Mouse (Mus musculus) limb, embryonic 14.5 days (tissue): ENCODE results near the gene Slc25a22. TPM values are rescaled to one million over a fixed set of nuclear protein-coding genes. Genes with fewer than 3 reads are reported as not detected.
A peak's percentile ranks its signal among the peaks of the same experiment; 100 is the strongest.

Experiments
- ATAC-seq: fragments of 200-750 bp; cut with Nextera tagmentation; 2 replicates; pipeline ENCODE4 v1.8.0; 2017; ENCODE audit warnings: low read depth, moderate number of reproducible peaks, moderate TSS enrichment; ENCODE audit not compliant: low FRiP score
- DNase-seq: peaks from one replicate; pipeline ENCODE4 v3.0.0-alpha.2; 2015; ENCODE audit warnings: low spot score
- H3K27ac ChIP-seq: fragments of 300-500 bp; sonication (generic); replicated peaks from 2 replicates; pipeline ENCODE4 v1.5.1; 2014; ENCODE audit warnings: low read depth, mild to moderate bottlenecking, low read length, moderate library complexity, mixed read lengths
- H3K27me3 ChIP-seq: fragments of 300-500 bp; sonication (generic); 2 replicates; pipeline ENCODE4 v1.6.1; 2014; ENCODE audit warnings: low read length, mixed read lengths; ENCODE audit not compliant: control insufficient read depth, insufficient read depth
- H3K36me3 ChIP-seq: fragments of 300-500 bp; sonication (generic); 2 replicates; pipeline ENCODE4 v1.6.1; 2014; ENCODE audit warnings: mild to moderate bottlenecking, low read length, moderate library complexity, mixed read lengths; ENCODE audit not compliant: control insufficient read depth, insufficient read depth
- H3K4me1 ChIP-seq: fragments of 300-500 bp; sonication (generic); 2 replicates; pipeline ENCODE4 v1.6.1; 2014; ENCODE audit warnings: antibody characterized with exemption, low read length, mixed read lengths; ENCODE audit not compliant: control insufficient read depth, insufficient read depth
- H3K4me2 ChIP-seq: fragments of 300-500 bp; sonication (generic); replicated peaks from 2 replicates; pipeline ENCODE4 v1.6.1; 2014; ENCODE audit warnings: low read depth, mild to moderate bottlenecking, low read length, moderate library complexity; ENCODE audit not compliant: severe bottlenecking
- H3K4me3 ChIP-seq: fragments of 300-500 bp; sonication (generic); replicated peaks from 2 replicates; pipeline ENCODE4 v1.5.1; 2014; ENCODE audit warnings: low read length
- H3K9ac ChIP-seq: fragments of 300-500 bp; sonication (generic); 2 replicates; pipeline ENCODE4 v1.6.1; 2014; ENCODE audit warnings: mild to moderate bottlenecking, low read depth, low read length, moderate library complexity; ENCODE audit not compliant: severe bottlenecking
- H3K9me3 ChIP-seq: fragments of 300-500 bp; sonication (generic); 2 replicates; pipeline ENCODE4 v1.6.1; 2016; ENCODE audit warnings: low read length; ENCODE audit not compliant: control insufficient read depth
- POLR2A ChIP-seq: fragments of 200-500 bp; IDR thresholded peaks from 2 replicates; pipeline ENCODE4 v1.8.0; 2012; ENCODE audit warnings: inconsistent platforms, mild to moderate bottlenecking, moderate library complexity, borderline replicate concordance; ENCODE audit not compliant: insufficient read depth, insufficient read length; ENCODE audit errors: extremely low read depth
- WGBS: fragments of 180-500 bp; shearing (Covaris S2); extraction: QIAGEN DNeasy Blood & Tissue Kit; methylation state at CpG from one replicate; pipeline ENCODE4 v1.1.7; 2014; 5-methylcytosine and 5-hydroxymethylcytosine counted together
- polyA plus RNA-seq, 2 experiments: library from polyadenylated mRNA; depleted of rRNA in 1 of 2; stranded (reverse) in 1 of 2; unstranded in 1 of 2; fragments of >200 nt; fragmentation: Nextera tagmentation in 1 of 2; extraction: Ambion mirVana in 1 of 2; gene quantifications; 2 replicates each; pipeline versions ENCODE4 v1.2.1 to v1.2.3; 2012 to 2014

Gene Slc25a22
- polyA plus RNA-seq, 2 experiments: 22.8 to 75.1 TPM

GRCm38 (mm10) chr7:141420030-141420702, 17.5 kb downstream of the Slc25a22 start:
- H3K4me1 ChIP-seq: no peaks in the 10 kb centered on the region

GRCm38 (mm10) chr7:141418970-141419369, 18.7 kb downstream of the Slc25a22 start:
- H3K9ac ChIP-seq: no peak overlapping the region
- DNase-seq (peak; percentile 32), ATAC-seq (no peak)
- no peak overlapping the region for H3K4me3 ChIP-seq
- H3K9me3 ChIP-seq: no peaks in the 10 kb centered on the region
- H3K27ac ChIP-seq: no peak overlapping the region
- no peak for TF ChIP-seq POLR2A
- 35% methylated on average over 7 of the region's 7 CpGs for WGBS
- H3K27me3 ChIP-seq: no peaks in the 10 kb centered on the region
- no peaks in the 10 kb centered on the region for H3K36me3 ChIP-seq
- H3K4me2 ChIP-seq: no peak overlapping the region
- no peaks in the 10 kb centered on the region for H3K4me1 ChIP-seq

More at GRCm38 (mm10) chr7:141420030-141420702, 17.5 kb downstream of the Slc25a22 start:
- no peaks in the 10 kb centered on the region for H3K27me3 ChIP-seq
- no peak for TF ChIP-seq POLR2A
- 85% methylated on average over 9 of the region's 9 CpGs for WGBS
- H3K36me3 ChIP-seq: no peaks in the 10 kb centered on the region
- H3K4me2 ChIP-seq: no peak overlapping the region
- no peak overlapping the region for H3K4me3 ChIP-seq
- no peak overlapping the region for H3K9ac ChIP-seq
- ATAC-seq: no peak
- no peaks in the 10 kb centered on the region for H3K9me3 ChIP-seq
- no peak for DNase-seq
- no peak overlapping the region for H3K27ac ChIP-seq

DNA sequence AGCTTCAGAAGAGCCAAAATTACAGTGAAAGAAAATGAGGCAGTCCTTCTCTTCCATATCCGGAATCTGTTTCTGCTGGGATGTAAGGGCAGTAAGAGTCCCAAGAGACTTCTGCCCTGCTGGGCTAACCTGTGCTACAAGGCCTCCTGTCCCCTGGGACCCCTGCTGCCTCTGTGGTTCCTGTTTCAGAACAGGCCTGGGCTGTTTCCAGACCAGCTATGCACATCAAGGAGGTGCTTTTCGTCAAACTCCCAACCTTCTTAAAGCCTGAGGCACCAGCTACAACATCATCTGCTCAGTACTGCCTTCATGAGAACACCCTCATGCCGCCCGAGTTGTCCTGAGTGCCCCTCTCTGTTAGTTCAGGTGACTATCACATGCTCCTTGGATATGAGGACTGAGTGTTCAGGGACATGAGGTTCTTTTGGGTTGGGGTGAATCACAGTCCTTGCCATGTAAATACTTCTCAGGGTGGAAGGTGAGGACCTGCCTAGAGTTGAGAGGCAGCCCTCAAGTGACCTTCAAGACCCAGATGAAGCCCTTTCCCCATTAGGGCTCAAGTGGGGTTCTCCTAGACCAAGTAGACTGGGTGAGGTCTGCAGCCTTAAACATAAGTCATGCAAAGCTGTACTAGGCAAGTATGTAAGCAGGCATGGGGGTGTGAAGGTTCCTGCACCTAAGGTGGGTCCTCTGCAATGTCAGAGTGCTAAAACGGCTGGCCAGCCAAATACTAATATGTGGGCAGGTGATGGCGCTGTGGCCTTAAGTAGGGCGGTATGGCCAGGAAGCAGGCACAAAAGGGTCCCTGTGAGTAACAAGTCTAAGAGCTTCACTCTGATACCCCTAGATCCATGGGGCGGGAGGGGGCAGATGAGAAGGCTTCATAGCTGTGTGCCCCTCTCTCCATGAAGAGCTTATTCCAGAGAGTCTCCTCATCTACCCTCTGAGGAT, 19.7 kb downstream of the Slc25a22 start:
- Histone ChIP-seq H3K36me3 (no peaks in the 10 kb centered on the region), H3K27me3 (no peaks in the 10 kb centered on the region), H3K9ac (no peak overlapping the region), H3K9me3 (no peaks in the 10 kb centered on the region), H3K4me2 (no peak overlapping the region), H3K27ac (no peak overlapping the region), H3K4me3 (no peak overlapping the region), H3K4me1 (peaks cover 3% of the 10 kb centered on the region)
- 68% methylated on average over 8 of the region's 8 CpGs for WGBS
- DNase-seq (no peak), ATAC-seq (no peak)
- no peak for TF ChIP-seq POLR2A

- Histone ChIP-seq H3K27me3 (no peaks in the 10 kb centered on the region), H3K4me3 (no peak overlapping the region), H3K4me2 (no peak overlapping the region), H3K36me3 (0 out of 2 replicates have a peak, but pooled peaks cover 2% of the 10 kb centered on the region), H3K9me3 (no peaks in the 10 kb centered on the region), H3K27ac (no peak overlapping the region), H3K9ac (no peak overlapping the region), H3K4me1 (peaks cover 5% of the 10 kb centered on the region)
- WGBS: 83% methylated on average over 6 of the region's 6 CpGs
- TF ChIP-seq POLR2A: no peak
- DNase-seq (no peak), ATAC-seq (no peak)
These were observed 21.4 kb downstream of the Slc25a22 start for GRCm38 (mm10) chr7:141416144-141416841.
